Mouse (Mus musculus) heart, embryonic 13.5 days (tissue): Measurements from ENCODE around the gene Srsf10. TPM values are rescaled to one million over a fixed set of nuclear protein-coding genes. Genes with fewer than 3 reads are reported as not detected.
A peak's percentile ranks its signal among the peaks of the same experiment; 100 is the strongest.

Experiments
- ATAC-seq: fragments of 200-750 bp; cut with Nextera tagmentation; 2 replicates; pipeline ENCODE4 v1.8.0; 2017; ENCODE audit warnings: moderate TSS enrichment; ENCODE audit not compliant: insufficient number of reproducible peaks, low FRiP score, low TSS enrichment; ENCODE audit errors: extremely low read depth
- H3K27ac ChIP-seq: fragments of 300-500 bp; sonication (generic); replicated peaks from 2 replicates; pipeline ENCODE4 v1.5.1; 2015; ENCODE audit warnings: moderate library complexity, mild to moderate bottlenecking, inconsistent platforms
- H3K27me3 ChIP-seq: fragments of 300-500 bp; sonication (generic); replicated peaks from 2 replicates; pipeline ENCODE4 v1.6.1; 2015; ENCODE audit warnings: mild to moderate bottlenecking, inconsistent platforms
- H3K36me3 ChIP-seq: fragments of 300-500 bp; sonication (generic); 2 replicates; pipeline ENCODE4 v1.6.1; 2015; ENCODE audit warnings: mild to moderate bottlenecking, inconsistent platforms
- H3K4me1 ChIP-seq: fragments of 300-500 bp; sonication (generic); 2 replicates; pipeline ENCODE4 v1.6.1; 2015; ENCODE audit warnings: inconsistent platforms
- H3K4me2 ChIP-seq: fragments of 300-500 bp; sonication (generic); 2 replicates; pipeline ENCODE4 v1.6.1; 2015; ENCODE audit warnings: inconsistent platforms, mild to moderate bottlenecking, moderate library complexity
- H3K4me3 ChIP-seq: fragments of 300-500 bp; sonication (generic); 2 replicates; pipeline ENCODE4 v1.5.1; 2015; ENCODE audit warnings: moderate library complexity, mild to moderate bottlenecking, inconsistent platforms
- H3K9ac ChIP-seq: fragments of 300-500 bp; sonication (generic); 2 replicates; pipeline ENCODE4 v1.6.1; 2015; ENCODE audit warnings: inconsistent platforms, mild to moderate bottlenecking, moderate library complexity
- H3K9me3 ChIP-seq: fragments of 300-500 bp; sonication (generic); 2 replicates; pipeline ENCODE4 v1.6.1; 2016; ENCODE audit warnings: inconsistent platforms
- WGBS: fragments of 180-500 bp; shearing (Covaris S2); methylation state at CpG from one replicate; pipeline ENCODE4 v1.1.7; 2015; ENCODE audit warnings: mixed read lengths; 5-methylcytosine and 5-hydroxymethylcytosine counted together
- polyA plus RNA-seq: library from polyadenylated mRNA; unstranded; fragments of >200 nt; fragmentation: Nextera tagmentation; extraction: Ambion mirVana; gene quantifications from 2 replicates; pipeline ENCODE4 v1.2.1, GENCODE M21; 2015

Srsf10 gene
- polyA plus RNA-seq, 1 experiment from 2014 or later = 130 TPM

GRCm38 (mm10) chr4:135855080-135855479, 467 bp upstream of the Srsf10 start:
- no peaks in the 10 kb centered on the region for H3K27me3 ChIP-seq
- H3K9me3 ChIP-seq = no peaks in the 10 kb centered on the region
- peak overlapping the region; percentile 97 for H3K9ac ChIP-seq
- peak overlapping the region; percentile 97 for H3K27ac ChIP-seq
- 5% methylated on average over 6 of the region's 6 CpGs for WGBS
- peak overlapping the region; percentile 95 for H3K4me3 ChIP-seq
- ATAC-seq = no peak
- H3K4me2 ChIP-seq = peak overlapping the region; percentile 93
- H3K36me3 ChIP-seq = peaks cover 6% of the 10 kb centered on the region; the same call in 1 of the 2 replicates
- H3K4me1 ChIP-seq = peaks cover 50% of the 10 kb centered on the region

GRCm38 (mm10) chr4:135856223-135857091, 910 bp downstream of the Srsf10 start:
- ATAC-seq = peak; percentile 82
- Histone ChIP-seq H3K4me2 (peak overlapping the region; percentile 93), H3K36me3 (peaks cover 8% of the 10 kb centered on the region; the same call in 1 of the 2 replicates), H3K9me3 (no peaks in the 10 kb centered on the region), H3K27ac (peak overlapping the region; percentile 97), H3K9ac (peak overlapping the region; percentile 96), H3K4me3 (peak overlapping the region; percentile 95), H3K27me3 (no peaks in the 10 kb centered on the region), H3K4me1 (peaks cover 51% of the 10 kb centered on the region)
- WGBS = under 1% methylated on average over 77 of the region's 91 CpGs

GRCm38 (mm10) chr4:135857597-135858186, 2.1 kb downstream of the Srsf10 start:
- peak overlapping the region; percentile 95 for H3K4me3 ChIP-seq
- no peaks in the 10 kb centered on the region for H3K9me3 ChIP-seq
- no peak for ATAC-seq
- peaks cover 19% of the 10 kb centered on the region for H3K36me3 ChIP-seq
- H3K4me1 ChIP-seq = peaks cover 51% of the 10 kb centered on the region
- no peaks in the 10 kb centered on the region for H3K27me3 ChIP-seq
- H3K9ac ChIP-seq = peak overlapping the region; percentile 96
- WGBS = 5% methylated on average over 7 of the region's 7 CpGs
- H3K4me2 ChIP-seq = peak overlapping the region; percentile 93
- H3K27ac ChIP-seq = peak overlapping the region; percentile 24

DNA sequence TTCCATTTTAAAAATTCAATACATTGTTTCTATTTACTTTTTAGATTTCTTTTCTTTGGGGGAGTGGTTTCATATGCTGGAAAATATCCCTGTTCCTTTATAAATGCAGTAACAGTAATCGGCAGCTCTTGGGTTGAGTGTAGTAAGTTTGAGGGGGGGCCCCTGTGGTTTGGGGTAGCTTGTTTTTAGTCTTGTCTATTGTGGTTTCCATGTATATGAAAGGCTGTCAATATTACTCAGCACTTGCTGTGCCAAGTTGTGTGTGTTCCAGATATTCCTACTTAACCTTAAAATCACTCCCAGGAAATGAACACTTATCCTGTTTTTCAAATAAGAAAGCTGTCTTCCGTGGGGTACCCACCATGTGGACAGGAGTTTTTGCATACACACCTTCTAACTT, 13.4 kb downstream of the Srsf10 start:
- 57% methylated on average over 2 of the region's 2 CpGs for WGBS
- Histone ChIP-seq H3K36me3 (peaks cover 48% of the 10 kb centered on the region), H3K4me2 (no peak overlapping the region), H3K27me3 (no peaks in the 10 kb centered on the region), H3K27ac (peak overlapping the region; percentile 25; the same call in 1 of the 2 replicates), H3K9ac (no peak overlapping the region), H3K4me1 (peaks cover 28% of the 10 kb centered on the region), H3K9me3 (no peaks in the 10 kb centered on the region), H3K4me3 (no peak overlapping the region)
- no peak for ATAC-seq

DNA sequence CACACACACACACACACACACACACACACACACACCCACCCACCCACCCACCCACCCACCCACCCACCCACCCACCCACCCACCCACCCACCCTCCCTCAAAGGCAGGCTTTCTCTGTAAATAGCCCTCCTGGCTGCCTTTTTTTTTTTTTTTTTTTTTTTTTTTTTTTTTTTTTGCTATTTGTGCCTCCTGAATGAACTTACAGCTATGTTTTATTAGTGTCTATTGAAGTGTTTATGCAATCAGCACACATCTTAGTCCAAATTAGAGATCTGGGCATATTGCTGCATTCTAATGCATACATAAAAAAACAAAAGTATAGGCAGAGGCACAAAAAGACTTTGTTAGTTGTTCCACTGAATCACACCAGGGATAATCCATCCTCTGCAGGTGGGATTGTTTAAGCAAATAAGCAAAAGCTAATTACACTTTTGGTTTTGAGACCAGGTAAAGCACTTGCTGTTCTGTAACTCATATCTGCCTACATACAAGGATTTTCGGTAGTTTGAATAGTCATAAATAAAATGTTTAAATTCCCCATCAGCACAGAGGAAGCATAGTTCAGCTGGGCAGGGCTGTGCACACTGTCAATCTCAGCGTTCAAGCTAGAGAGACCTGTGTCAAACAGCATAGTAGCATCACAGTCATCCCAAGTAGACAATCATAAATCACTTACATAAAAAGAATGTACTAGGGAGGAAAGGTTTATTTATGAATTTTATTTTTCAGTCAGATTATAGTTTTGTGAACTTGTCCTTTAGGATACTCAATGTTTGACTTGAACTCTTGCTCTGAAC, 14.9 kb downstream of the Srsf10 start:
- Histone ChIP-seq H3K4me2 (peak overlapping the region; percentile 74), H3K27ac (no peak overlapping the region; the same call in 1 of the 2 replicates), H3K36me3 (peaks cover 45% of the 10 kb centered on the region), H3K4me3 (peak overlapping the region; percentile 76), H3K9ac (peak overlapping the region; percentile 41), H3K9me3 (no peaks in the 10 kb centered on the region), H3K27me3 (no peaks in the 10 kb centered on the region), H3K4me1 (peaks cover 43% of the 10 kb centered on the region)
- WGBS = 47% methylated on average over 2 of the region's 2 CpGs
- no peak for ATAC-seq

GRCm38 (mm10) chr4:135872015-135872414, 16.5 kb downstream of the Srsf10 start:
- peaks cover 58% of the 10 kb centered on the region for H3K4me1 ChIP-seq
- ATAC-seq = no peak

GRCm38 (mm10) chr4:135872589-135873391, 17.2 kb downstream of the Srsf10 start:
- Histone ChIP-seq H3K9me3 (no peaks in the 10 kb centered on the region), H3K4me2 (peak overlapping the region; percentile 74), H3K27me3 (no peaks in the 10 kb centered on the region), H3K27ac (peak overlapping the region; percentile 98), H3K4me3 (peak overlapping the region; percentile 76), H3K36me3 (peaks cover 33% of the 10 kb centered on the region), H3K9ac (peak overlapping the region; percentile 96), H3K4me1 (peaks cover 60% of the 10 kb centered on the region)
- 12% methylated on average over 17 of the region's 17 CpGs for WGBS
- no peak for ATAC-seq

More at GRCm38 (mm10) chr4:135872015-135872414, 16.5 kb downstream of the Srsf10 start:
- peak overlapping the region; percentile 76 for H3K4me3 ChIP-seq
- H3K27ac ChIP-seq = peak overlapping the region; percentile 98
- H3K9me3 ChIP-seq = no peaks in the 10 kb centered on the region
- 35% methylated on average over 3 of the region's 3 CpGs for WGBS
- H3K4me2 ChIP-seq = peak overlapping the region; percentile 74
- peaks cover 36% of the 10 kb centered on the region for H3K36me3 ChIP-seq
- H3K9ac ChIP-seq = peak overlapping the region; percentile 96
- H3K27me3 ChIP-seq = no peaks in the 10 kb centered on the region

DNA sequence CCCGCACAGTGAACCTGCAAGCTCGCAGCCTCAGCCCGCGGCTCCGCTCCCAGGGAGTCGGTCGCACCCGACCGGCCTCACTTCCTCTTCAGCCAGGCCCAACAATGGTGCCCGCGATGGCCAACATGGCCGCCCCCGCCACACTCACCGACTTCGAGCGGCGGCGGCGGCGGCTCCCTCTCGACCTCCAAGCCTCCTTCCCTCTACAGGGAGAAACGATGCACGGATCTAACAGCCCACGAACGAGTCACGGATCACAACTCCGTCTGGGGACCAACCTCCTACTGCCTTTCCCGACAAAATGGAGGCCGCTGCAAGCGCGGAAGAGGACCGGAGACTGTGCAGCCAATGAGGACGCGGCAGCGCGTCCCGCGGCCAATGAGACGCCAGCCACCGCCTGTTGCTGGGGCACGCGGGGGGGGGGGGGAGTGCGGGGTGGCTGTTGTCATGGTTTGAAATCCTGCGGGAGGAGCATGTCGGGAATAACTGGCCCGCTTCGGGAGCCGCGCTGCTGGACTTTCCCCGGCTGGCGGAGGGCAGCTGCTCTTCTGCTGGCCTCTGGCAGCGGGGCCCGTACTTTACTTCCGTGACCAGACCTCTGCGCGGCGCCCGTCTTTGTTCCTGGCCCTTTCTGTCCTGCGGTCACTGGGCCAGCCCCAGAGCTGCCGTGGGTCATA, 18.1 kb downstream of the Srsf10 start, which contains the start of gene Pnrc2:
Gene Pnrc2, minus strand, starts transcription at position 325 of the 677 bp plus-strand sequence.
- Histone ChIP-seq H3K4me2 (peak within 1 kb of the TSS; percentile 74), H3K27me3 (no peaks in the 10 kb centered on the region), H3K4me3 (peak within 1 kb of the TSS; percentile 76), H3K9ac (peak within 1 kb of the TSS; percentile 96), H3K27ac (peak within 1 kb of the TSS; percentile 98), H3K4me1 (peaks cover 60% of the 10 kb centered on the region), H3K36me3 (peaks cover 33% of the 10 kb centered on the region), H3K9me3 (no peaks in the 10 kb centered on the region)
- ATAC-seq = peak; percentile 88
- 0% methylated on average over 60 of the region's 60 CpGs for WGBS

DNA sequence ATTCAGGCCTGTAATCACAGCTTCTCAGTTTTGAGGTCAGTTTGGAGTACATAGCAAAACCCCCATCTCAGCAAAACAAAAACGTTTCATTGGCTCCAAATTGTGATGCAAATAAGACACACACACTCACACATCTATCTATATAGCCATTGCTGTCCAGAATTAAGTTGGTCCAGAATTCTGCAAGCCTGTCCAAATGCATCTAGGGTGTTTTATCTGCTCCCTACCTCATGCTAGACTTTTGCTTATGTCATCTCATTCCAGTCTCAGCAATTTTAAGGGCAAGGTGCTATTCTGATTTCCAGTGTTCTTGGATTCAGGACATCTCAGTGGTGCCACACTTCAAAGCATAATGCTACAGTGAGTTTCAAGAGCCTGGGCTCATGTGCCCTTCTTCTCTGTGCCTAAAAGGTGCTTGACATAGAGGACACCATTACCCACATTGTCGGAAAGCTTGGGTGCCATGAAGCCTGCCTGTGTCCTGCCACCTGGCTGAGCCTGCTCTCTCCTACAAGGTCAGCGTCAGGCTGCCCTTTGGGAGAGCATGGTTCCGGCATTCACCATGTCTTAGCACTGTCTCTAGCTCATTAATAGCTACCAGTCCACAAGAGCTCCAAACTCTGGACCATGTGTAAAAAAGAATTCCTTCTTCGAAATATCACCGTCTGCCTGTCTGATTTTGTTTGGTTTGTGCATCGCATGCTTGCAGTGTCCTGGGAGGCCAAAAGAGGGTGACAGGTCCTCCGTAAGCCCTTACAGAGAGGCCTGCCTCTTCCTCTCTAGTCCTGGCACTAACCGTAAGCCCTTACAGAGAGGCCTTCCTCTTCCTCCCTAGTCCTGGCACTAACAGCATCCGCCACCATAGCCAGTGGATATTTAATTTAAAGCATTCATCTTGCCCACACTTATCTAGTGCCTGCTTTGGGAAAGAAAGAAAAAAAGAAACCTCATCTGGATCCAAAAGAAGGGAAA, 19.3 kb downstream of the Srsf10 start:
- peaks cover 56% of the 10 kb centered on the region for H3K4me1 ChIP-seq
- peak overlapping the region; percentile 76 for H3K4me3 ChIP-seq
- no peaks in the 10 kb centered on the region for H3K9me3 ChIP-seq
- H3K27ac ChIP-seq = peak overlapping the region; percentile 98
- peak overlapping the region; percentile 74 for H3K4me2 ChIP-seq
- no peak for ATAC-seq
- H3K36me3 ChIP-seq = peaks cover 25% of the 10 kb centered on the region
- no peaks in the 10 kb centered on the region for H3K27me3 ChIP-seq
- 85% methylated on average over 10 of the region's 10 CpGs for WGBS
- H3K9ac ChIP-seq = peak overlapping the region; percentile 96
